Mouse (Mus musculus) CH12.LX (cell line): ENCODE results near the gene Cldnd2. TPM values are rescaled to one million over a fixed set of nuclear protein-coding genes. Genes with fewer than 3 reads are reported as not detected.

Source experiments
- DNase-seq: peaks from one replicate; pipeline ENCODE4 v3.0.0-alpha.2; 2013; ENCODE audit errors: extremely low read depth
- H3K27ac ChIP-seq: 2 replicates; pipeline ENCODE4 v1.5.1; 2012; ENCODE audit warnings: low read depth, mild to moderate bottlenecking, control low read depth, moderate library complexity; ENCODE audit not compliant: insufficient read depth
- H3K27me3 ChIP-seq: replicated peaks from 2 replicates; pipeline ENCODE3; 2012; ENCODE audit warnings: inconsistent platforms
- H3K36me3 ChIP-seq, 2 experiments: replicated peaks in 1 of 2; 2 replicates each; pipeline versions ENCODE3 to v1.6.1; 2012; ENCODE audit warnings: inconsistent platforms in 1 of 2, low read length in 1 of 2, mild to moderate bottlenecking in 1 of 2, mixed read lengths in 1 of 2, moderate library complexity in 1 of 2; ENCODE audit not compliant: control insufficient read depth in 1 of 2, insufficient read depth in 1 of 2
- H3K4me1 ChIP-seq, 2 experiments: 2 replicates each; pipeline ENCODE4 v1.6.1; 2012; ENCODE audit warnings: inconsistent platforms in 1 of 2, moderate library complexity in 1 of 2; ENCODE audit not compliant: insufficient read depth in 2 of 2, control insufficient read depth in 1 of 2
- H3K4me2 ChIP-seq: 2 replicates; pipeline ENCODE4 v1.6.1; 2012; ENCODE audit warnings: low read depth, mild to moderate bottlenecking, control low read depth; ENCODE audit not compliant: poor library complexity, insufficient read depth, severe bottlenecking
- H3K4me3 ChIP-seq, 3 experiments: fragments of 150-350 bp in 1 of 3; sonication (generic) in 1 of 3; replicated peaks in 1 of 3; 2 replicates each; pipeline versions ENCODE3 to v1.5.1; 2011 to 2012; ENCODE audit warnings: low read depth in 2 of 3, low read length in 2 of 3, mild to moderate bottlenecking in 2 of 3, moderate library complexity in 2 of 3, control low read depth in 1 of 3, improper control_type of control experiment in 1 of 3, inconsistent platforms in 1 of 3, mixed read lengths in 1 of 3; ENCODE audit not compliant: poor library complexity in 1 of 3
- H3K79me2 ChIP-seq: replicated peaks from 2 replicates; pipeline ENCODE4 v1.6.1; 2012; ENCODE audit warnings: mild to moderate bottlenecking, moderate library complexity; ENCODE audit not compliant: control insufficient read depth, poor library complexity, insufficient read depth, severe bottlenecking; ENCODE audit errors: extremely low read depth
- H3K9ac ChIP-seq: 2 replicates; pipeline ENCODE4 v1.6.1; 2012; ENCODE audit warnings: low read depth, mild to moderate bottlenecking, control low read depth, moderate library complexity; ENCODE audit not compliant: insufficient read depth
- H3K9me3 ChIP-seq: replicated peaks from 2 replicates; pipeline ENCODE3; 2012; ENCODE audit warnings: low read length, inconsistent platforms, mixed read lengths
- CHD1 ChIP-seq: IDR thresholded peaks from 2 replicates; pipeline ENCODE4 v1.6.1; 2012; ENCODE audit warnings: low read depth, low read length, improper control_type of control experiment, inconsistent platforms
- CHD2 ChIP-seq: IDR thresholded peaks from 2 replicates; pipeline ENCODE4 v1.6.1; 2011; ENCODE audit warnings: low read length, improper control_type of control experiment
- CTCF ChIP-seq, 2 experiments: IDR thresholded peaks in 1 of 2; conservative IDR thresholded peaks in 1 of 2; 2 replicates each; pipeline ENCODE4 v1.5.1; 2011 to 2012; ENCODE audit warnings: low read depth in 2 of 2, low read length in 2 of 2, improper control_type of control experiment in 1 of 2, inconsistent platforms in 1 of 2, mild to moderate bottlenecking in 1 of 2, moderate library complexity in 1 of 2
- ELF1 ChIP-seq: IDR thresholded peaks from 2 replicates; pipeline ENCODE4 v1.6.1; 2014; ENCODE audit warnings: low read depth, mild to moderate bottlenecking, inconsistent platforms, low read length, improper control_type of control experiment
- ETS1 ChIP-seq: conservative IDR thresholded peaks from 2 replicates; pipeline ENCODE4 v1.6.1; 2012; ENCODE audit warnings: low read depth, mild to moderate bottlenecking, inconsistent platforms, low read length, improper control_type of control experiment, moderate library complexity
- IRF4 ChIP-seq: IDR thresholded peaks from 2 replicates; pipeline ENCODE4 v1.6.1; 2014; ENCODE audit warnings: low read depth, mild to moderate bottlenecking, inconsistent platforms, low read length, improper control_type of control experiment
- JUND ChIP-seq: conservative IDR thresholded peaks from 2 replicates; pipeline ENCODE4 v1.6.1; 2011; ENCODE audit warnings: low read depth, low read length, improper control_type of control experiment
- KAT2A ChIP-seq: IDR thresholded peaks from 2 replicates; pipeline ENCODE4 v1.6.1; 2012; ENCODE audit warnings: low read length, improper control_type of control experiment, inconsistent platforms; ENCODE audit not compliant: insufficient replicate concordance
- MAX ChIP-seq: IDR thresholded peaks from 2 replicates; pipeline ENCODE4 v1.6.1; 2011; ENCODE audit warnings: low read length, improper control_type of control experiment
- MEF2A ChIP-seq: IDR thresholded peaks from 2 replicates; pipeline ENCODE4 v1.6.1; 2014; ENCODE audit warnings: low read depth, mild to moderate bottlenecking, inconsistent platforms, low read length, improper control_type of control experiment, borderline replicate concordance
- MXI1 ChIP-seq: IDR thresholded peaks from 2 replicates; pipeline ENCODE4 v1.6.1; 2011; ENCODE audit warnings: mild to moderate bottlenecking, low read depth, low read length, improper control_type of control experiment
- MYC ChIP-seq: IDR thresholded peaks from 2 replicates; pipeline ENCODE4 v1.6.1; 2011; ENCODE audit warnings: low read depth, mild to moderate bottlenecking, improper control_type of control experiment, low read length
- NELFE ChIP-seq: IDR thresholded peaks from 2 replicates; pipeline ENCODE4 v1.6.1; 2011; ENCODE audit warnings: low read depth, low read length, improper control_type of control experiment
- PAX5 ChIP-seq: IDR thresholded peaks from 2 replicates; pipeline ENCODE4 v1.6.1; 2012; ENCODE audit warnings: low read length, inconsistent platforms, mixed read lengths
- POLR2AphosphoS2 ChIP-seq: IDR thresholded peaks from 2 replicates; pipeline ENCODE4 v1.6.1; 2011; ENCODE audit warnings: low read depth, low read length, improper control_type of control experiment
- RAD21 ChIP-seq: IDR thresholded peaks from 2 replicates; pipeline ENCODE4 v1.6.1; 2011; ENCODE audit warnings: low read depth, mild to moderate bottlenecking, low read length, improper control_type of control experiment, moderate library complexity
- RCOR1 ChIP-seq: conservative IDR thresholded peaks from 2 replicates; pipeline ENCODE4 v1.6.1; 2012; ENCODE audit warnings: low read depth, mild to moderate bottlenecking, inconsistent platforms, low read length, improper control_type of control experiment
- SIN3A ChIP-seq: IDR thresholded peaks from 2 replicates; pipeline ENCODE4 v1.6.1; 2012; ENCODE audit warnings: low read length, improper control_type of control experiment, inconsistent platforms
- SMC3 ChIP-seq: IDR thresholded peaks from 2 replicates; pipeline ENCODE4 v1.6.1; 2011; ENCODE audit warnings: low read depth, low read length, improper control_type of control experiment
- TCF12 ChIP-seq: IDR thresholded peaks from 2 replicates; pipeline ENCODE4 v1.6.1; 2014; ENCODE audit warnings: low read depth, mild to moderate bottlenecking, inconsistent platforms, low read length, improper control_type of control experiment
- UBTF ChIP-seq: IDR thresholded peaks from 2 replicates; pipeline ENCODE4 v1.6.1; 2012; ENCODE audit warnings: low read depth, mild to moderate bottlenecking, inconsistent platforms, low read length, improper control_type of control experiment, moderate library complexity
- USF1 ChIP-seq: IDR thresholded peaks from 2 replicates; pipeline ENCODE4 v1.6.1; 2014; ENCODE audit warnings: low read depth, mild to moderate bottlenecking, inconsistent platforms, low read length, improper control_type of control experiment
- ZKSCAN1 ChIP-seq: IDR thresholded peaks from 2 replicates; pipeline ENCODE4 v1.6.1; 2012; ENCODE audit warnings: low read depth, inconsistent platforms, low read length, improper control_type of control experiment, borderline replicate concordance
- ZMIZ1 ChIP-seq: IDR thresholded peaks from 2 replicates; pipeline ENCODE4 v1.6.1; 2012; ENCODE audit warnings: low read depth, mild to moderate bottlenecking, inconsistent platforms, low read length, improper control_type of control experiment
- ZNF384 ChIP-seq: IDR thresholded peaks from 2 replicates; pipeline ENCODE4 v1.6.1; 2012; ENCODE audit warnings: low read depth, low read length, improper control_type of control experiment, inconsistent platforms
- dilution Hi-C: fragments of 300-500 bp; cut with MboI; formaldehyde crosslinking; loops from 2 replicates; pipeline ENCODE4 v1.14.3; 2020; ENCODE audit warnings: low sequenced_read_pairs; ENCODE audit not compliant: extremely low pct_unique_long_range_greater_than_20kb, extremely low pct_ligation_motif_present
- in situ Hi-C: fragments of 300-500 bp; cut with MboI; formaldehyde crosslinking; loops from 3 replicates; pipeline ENCODE4 v1.14.3; 2019; ENCODE audit warnings: low sequenced_read_pairs, low pct_ligation_motif_present, low pct_unique_long_range_greater_than_20kb, mixed read lengths
- polyA plus RNA-seq: library from polyadenylated mRNA; unstranded; fragments of >175 nt; gene quantifications from 2 replicates; pipeline ENCODE4 v1.2.1, GENCODE M21; 2012; ENCODE audit warnings: low read depth; ENCODE audit not compliant: insufficient read length
- total RNA-seq, 2 experiments: library from RNA; depleted of rRNA; stranded (reverse); fragments of 300-350 nt in 1 of 2; fragments of >200 nt in 1 of 2; gene quantifications; 2 replicates each; pipeline ENCODE4 v1.2.3; 2012 to 2014

Gene Cldnd2
- total and polyA plus RNA-seq, 3 experiments, result not detected

GRCm38 (mm10) chr7:43483236-43483635 lies 42.7 kb downstream of the Cldnd2 start:
- no peaks in the 10 kb centered on the region for H3K9me3 ChIP-seq
- peaks cover 52% of the 10 kb centered on the region for H3K27me3 ChIP-seq
- no peak overlapping the region for H3K4me3 ChIP-seq
- H3K79me2 ChIP-seq, result no peaks in the 10 kb centered on the region
- in situ Hi-C loops, result loop anchor here (25.0 kb wide), 1 partner anchor 304 kb away; the partner anchor contains the start of genes Klk10, Klk8 and Klk9
- H3K4me2 ChIP-seq, result no peak overlapping the region
- dilution Hi-C loops, result no loop called here
- H3K4me1 ChIP-seq, result peaks cover 13 to 23% of the 10 kb centered on the region in 2 experiments
- no peak overlapping the region for H3K9ac ChIP-seq
- no peak for DNase-seq
- no peak for TF ChIP-seq CTCF (conservative IDR thresholded peaks at IDR 0.05 in 1 of 2, IDR thresholded peaks at IDR 0.05 in 1 of 2; ENCODE audit: low read depth in 2 of 2, low read length in 2 of 2)
- no peak for TF ChIP-seq KAT2A
- no peak for TF ChIP-seq ELF1
- no peak for TF ChIP-seq POLR2AphosphoS2
- TF ChIP-seq CHD1, result no peak
- no peak for TF ChIP-seq ZMIZ1
- no peak for TF ChIP-seq ZKSCAN1
- no peak for TF ChIP-seq MXI1
- no peak for TF ChIP-seq TCF12
- no peak for TF ChIP-seq JUND
- TF ChIP-seq USF1, result no peak
- no peak for TF ChIP-seq SMC3
- H3K27ac ChIP-seq, result no peak overlapping the region
- H3K36me3 ChIP-seq, result no peaks in the 10 kb centered on the region

- Histone ChIP-seq H3K79me2 (no peaks in the 10 kb centered on the region), H3K9me3 (peaks cover 2% of the 10 kb centered on the region), H3K4me1 (peaks cover 0 to 9% of the 10 kb centered on the region in 2 experiments; a peak in 1 of 4 replicates), H3K27me3 (peaks cover 74% of the 10 kb centered on the region), H3K4me3 (no peak overlapping the region), H3K4me2 (no peak overlapping the region), H3K27ac (no peak overlapping the region), H3K9ac (no peak overlapping the region), H3K36me3 (no peaks in the 10 kb centered on the region)
- DNase-seq, result no peak
- in situ Hi-C loops, result loop anchor here (25.0 kb wide), 1 partner anchor 299 kb away; the partner anchor contains the start of genes Klk10, Klk8 and Klk9
- TF ChIP-seq CHD2 (no peak), ETS1 (no peak), MYC (no peak), PAX5 (no peak), IRF4 (no peak), RCOR1 (no peak), NELFE (no peak), ZKSCAN1 (no peak), MEF2A (no peak), RAD21 (no peak), SIN3A (no peak), UBTF (no peak), ZNF384 (no peak), JUND (no peak), MAX (no peak), SMC3 (no peak), CTCF (conservative IDR thresholded peaks at IDR 0.05 in 1 of 2, IDR thresholded peaks at IDR 0.05 in 1 of 2; ENCODE audit: low read depth in 2 of 2, low read length in 2 of 2) (no peak)
- dilution Hi-C loops, result no loop called here
Observed at GRCm38 (mm10) chr7:43488646-43489045, 48.1 kb downstream of the Cldnd2 start.
